Mouse (Mus musculus): ENCODE measurements around the gene Abhd17c.

Abhd17c gene

GRCm38 (mm10) chr7:84119216-84120105 lies 32.2 kb downstream of the Abhd17c start:
- DNase-seq (ENCODE audit: low spot score), result peak; percentile 26

DNA sequence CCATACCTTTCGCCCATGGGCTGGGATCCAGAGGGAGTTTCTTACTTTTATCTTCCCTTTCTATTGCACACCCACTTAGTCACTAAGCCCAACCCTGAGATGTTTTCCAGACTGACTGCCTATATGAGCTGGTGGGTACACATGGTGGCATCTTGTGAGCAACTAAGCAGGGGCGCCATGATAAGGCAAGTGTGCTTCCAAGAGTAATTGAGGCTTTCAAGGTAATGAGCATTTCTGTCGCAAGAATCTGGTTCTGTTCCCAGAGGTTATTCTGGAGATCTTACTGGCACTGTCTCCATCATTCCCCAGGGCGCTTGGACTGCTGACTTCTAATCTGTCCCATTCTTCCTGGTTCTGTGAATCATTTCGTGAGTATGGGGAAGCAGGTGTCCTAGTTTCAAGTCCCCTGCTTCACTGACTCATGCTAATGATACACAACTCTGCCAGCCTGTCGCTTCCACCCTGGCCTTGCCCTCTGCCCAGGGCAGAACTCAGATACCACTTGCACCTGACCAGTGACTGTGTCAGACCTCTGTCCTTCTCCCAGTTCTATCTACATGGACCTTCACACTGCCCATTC lies 34.1 kb downstream of the Abhd17c start:
- DNase-seq (ENCODE audit: low spot score), result no peak

DNA sequence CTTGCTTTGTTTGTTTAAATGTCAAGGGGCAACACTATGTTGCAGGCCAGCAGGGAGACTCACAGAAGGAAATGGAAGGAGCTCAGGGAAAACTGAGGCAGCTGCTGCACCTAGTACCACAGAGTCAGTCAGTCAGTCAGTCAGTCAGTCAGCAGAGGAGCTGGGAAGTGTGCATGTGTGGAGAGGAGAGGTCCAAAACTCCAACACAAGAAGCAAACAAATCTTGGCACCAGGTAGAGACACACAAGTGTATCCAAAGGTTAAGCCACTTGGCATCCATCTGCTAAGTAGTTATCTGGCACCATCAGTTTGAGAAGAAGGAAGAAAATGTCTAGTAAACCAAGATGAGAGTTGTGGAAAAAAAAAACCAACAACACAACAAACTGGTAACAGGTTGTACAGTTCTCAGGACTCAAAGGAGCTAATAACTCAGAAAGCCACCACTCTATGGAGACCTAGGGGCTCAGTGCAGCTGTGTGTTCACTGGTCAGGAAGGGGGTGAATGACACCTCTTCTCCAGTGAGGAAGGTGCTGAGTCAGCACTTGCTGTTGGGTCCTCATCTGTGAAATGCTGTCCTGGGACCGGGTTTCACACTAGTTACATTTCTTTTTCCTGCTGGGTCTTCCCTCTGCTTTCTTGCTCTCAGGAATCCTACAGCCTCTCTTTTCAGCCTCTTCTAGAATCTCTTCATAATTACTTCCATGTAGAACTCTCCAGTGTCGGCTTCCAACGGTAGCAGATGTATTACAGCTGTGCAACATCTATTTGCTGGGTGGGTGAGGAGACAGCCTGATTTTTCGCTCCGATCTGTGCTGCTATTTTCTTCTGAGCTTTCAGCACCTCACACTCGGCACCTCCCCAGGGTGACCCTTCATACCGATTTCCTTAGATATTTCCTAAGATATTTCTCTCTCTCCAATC lies 34.8 kb downstream of the Abhd17c start:
- no peak for DNase-seq (ENCODE audit: low spot score)

DNA sequence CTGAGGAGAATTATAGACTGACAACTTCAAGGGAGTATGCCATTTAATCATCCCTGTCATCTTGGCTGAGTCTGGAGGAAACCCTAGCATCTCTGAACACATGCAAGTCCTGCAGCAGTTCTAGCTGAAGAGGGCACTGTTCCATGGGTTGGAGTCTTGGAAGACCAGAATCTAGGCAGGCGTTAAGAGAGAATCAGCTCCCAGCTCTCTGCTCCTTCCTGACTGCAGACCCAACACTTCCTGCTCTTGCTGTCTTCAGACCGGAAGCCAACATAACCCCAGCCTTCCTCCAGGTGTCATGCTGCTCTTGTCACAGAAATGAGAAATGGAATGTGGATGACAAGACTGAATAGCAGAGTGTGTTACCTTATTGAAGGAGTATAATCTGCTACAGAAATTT lies 36.3 kb downstream of the Abhd17c start:
- no peak for DNase-seq (ENCODE audit: low spot score)

GRCm38 (mm10) chr7:84114775-84115174 lies 36.9 kb downstream of the Abhd17c start:
- no peak for DNase-seq (ENCODE audit: low spot score)

GRCm38 (mm10) chr7:84113035-84113390 lies 38.7 kb downstream of the Abhd17c start:
- DNase-seq (ENCODE audit: low spot score), result no peak

DNA sequence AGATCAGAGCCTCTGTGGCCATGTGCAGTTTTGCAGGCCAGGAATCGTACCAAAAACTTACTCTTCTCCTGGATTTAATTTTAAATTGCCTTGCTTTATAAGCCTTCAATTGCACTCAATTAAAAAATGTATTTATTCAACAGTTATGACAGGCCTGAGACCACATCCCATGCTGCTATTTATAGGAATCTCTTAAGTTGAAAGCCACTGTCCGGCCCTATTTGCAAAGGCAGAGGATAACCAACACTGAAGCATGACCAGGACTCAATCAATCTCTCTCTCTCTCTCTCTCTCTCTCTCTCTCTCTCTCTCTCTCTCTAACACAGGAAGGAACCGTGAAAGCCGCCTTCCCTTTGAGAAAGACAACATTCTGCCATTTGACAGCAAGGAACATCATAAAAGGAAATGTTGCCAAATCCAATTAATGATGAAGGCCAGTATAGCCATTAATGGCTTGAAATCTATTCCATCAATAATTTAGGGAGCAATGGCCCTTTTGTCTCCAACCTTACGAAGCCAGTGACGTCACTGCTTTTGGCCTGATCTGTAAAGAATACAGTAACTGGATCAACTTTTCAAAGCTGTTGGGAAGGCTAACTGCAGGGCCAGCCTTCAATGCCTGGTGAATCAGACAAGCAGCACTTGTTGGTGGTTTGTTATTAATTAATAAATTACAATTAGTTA lies 39.2 kb downstream of the Abhd17c start:
- DNase-seq (ENCODE audit: low spot score), result no peak

DNA sequence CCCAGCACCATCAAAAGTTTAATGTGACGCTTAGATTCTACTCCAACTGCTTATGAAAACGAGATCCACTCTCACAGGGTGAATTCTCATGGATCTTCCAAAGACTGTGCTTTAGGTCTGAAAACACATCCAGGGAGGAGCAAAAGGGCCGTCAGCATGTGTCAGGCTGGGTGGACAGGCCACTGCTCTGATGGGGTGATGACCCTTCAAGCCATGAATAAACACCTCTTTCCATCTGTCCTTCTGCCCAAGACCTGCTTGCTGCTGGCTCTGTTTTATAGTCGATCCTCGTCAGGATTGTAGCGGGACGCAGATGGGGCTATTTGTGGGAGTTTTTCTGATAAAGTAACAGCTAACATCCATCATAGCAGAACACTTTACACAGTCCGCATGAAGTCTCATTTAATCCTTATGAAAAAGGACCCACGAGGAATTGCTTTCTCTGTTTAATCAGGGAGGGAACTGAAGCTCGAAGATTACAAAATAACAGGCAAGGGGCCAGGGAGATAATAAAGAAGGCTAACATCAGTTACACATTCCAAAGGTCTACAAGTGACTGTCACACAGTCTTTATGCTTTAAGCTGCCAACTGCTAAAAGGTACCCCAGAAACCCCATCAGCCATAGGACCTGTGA lies 39.9 kb downstream of the Abhd17c start:
- no peak for DNase-seq (ENCODE audit: low spot score)

DNA sequence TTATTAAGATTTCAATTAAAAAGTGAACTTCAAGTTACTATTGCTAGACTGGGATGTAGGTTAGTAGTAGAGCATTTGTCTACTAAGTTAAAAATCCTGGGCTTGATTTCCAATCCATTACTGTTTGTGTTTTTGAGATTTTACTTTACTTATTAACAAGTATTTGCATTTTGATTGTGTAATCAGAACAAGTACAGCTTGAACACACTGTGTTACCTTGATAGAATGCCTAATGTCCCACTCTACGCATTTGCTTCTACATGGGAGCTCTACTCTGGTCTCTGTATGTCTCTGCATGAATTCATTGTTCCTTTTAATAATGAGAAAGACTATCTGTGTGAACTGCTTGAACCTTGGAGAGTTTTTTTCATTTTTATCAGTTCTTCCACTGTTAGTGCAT lies 44.8 kb downstream of the Abhd17c start:
- no peak for DNase-seq (ENCODE audit: low spot score)

- DNase-seq (ENCODE audit: low spot score), result no peak
Observed at GRCm38 (mm10) chr7:84102589-84102988, 49.1 kb downstream of the Abhd17c start.

DNA sequence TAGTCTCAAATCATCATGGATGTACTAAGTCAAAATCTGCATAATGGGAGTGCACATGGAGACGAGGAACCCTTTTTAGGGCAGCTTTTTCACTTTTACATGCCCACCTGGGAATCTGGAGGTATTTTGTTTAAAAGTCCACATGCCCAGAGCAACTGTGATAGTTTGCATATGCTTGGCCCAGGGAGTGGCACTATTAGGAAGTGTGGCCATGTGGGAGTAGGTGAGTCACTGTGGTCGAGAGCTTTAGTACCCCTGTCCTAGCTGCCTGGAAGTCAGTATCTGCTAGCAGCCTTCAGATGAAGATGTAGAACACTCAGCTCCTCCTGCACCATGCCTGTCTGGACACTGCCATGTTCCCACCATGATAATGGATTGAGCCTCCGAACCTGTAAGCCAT lies 51.0 kb downstream of the Abhd17c start:
- no peak for DNase-seq (ENCODE audit: low spot score)

DNA sequence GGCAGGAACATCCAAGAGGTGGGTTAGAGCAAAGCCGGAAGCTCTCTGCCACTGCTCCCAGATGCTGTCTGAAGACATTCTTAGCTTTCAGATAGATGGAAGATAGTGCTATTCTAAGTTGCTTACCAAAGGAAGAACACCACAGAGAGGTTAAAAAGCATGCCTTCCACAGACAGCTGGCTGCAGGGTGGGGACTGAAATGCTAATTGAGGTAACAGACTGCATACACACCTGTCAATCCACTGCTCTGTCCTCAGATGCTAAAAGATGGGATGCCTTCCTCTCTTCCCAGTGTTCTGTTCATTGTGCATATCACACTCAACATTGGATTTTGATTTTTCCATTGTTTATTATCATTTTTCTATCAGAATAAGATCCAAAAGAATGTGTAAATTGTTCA lies 53.6 kb downstream of the Abhd17c start:
- no peak for DNase-seq (ENCODE audit: low spot score)

GRCm38 (mm10) chr7:84096501-84096900 lies 55.2 kb downstream of the Abhd17c start:
- DNase-seq (ENCODE audit: low spot score), result no peak

DNA sequence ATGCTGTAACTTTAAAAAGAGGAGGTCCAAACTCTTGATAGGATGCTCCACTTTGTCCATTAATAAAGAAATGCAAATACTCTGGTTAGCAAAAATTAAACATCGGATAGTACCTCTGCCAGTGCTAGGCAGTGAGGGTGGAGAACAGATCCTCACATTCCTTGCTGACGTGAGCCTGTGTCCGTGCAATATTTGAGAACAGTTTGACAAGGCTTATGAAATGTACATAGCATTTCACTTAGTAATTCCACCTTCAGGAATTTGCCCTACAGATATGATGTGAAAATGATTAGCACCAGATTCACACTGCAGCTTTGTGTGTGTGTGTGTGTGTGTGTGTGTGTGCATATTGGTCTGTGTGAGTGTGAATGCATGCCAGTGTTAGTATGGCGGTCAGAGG lies 60.9 kb downstream of the Abhd17c start:
- no peak for DNase-seq (ENCODE audit: low spot score)

- peak; percentile 18 for DNase-seq (ENCODE audit: low spot score)
Observed at GRCm38 (mm10) chr7:84089777-84090176, 61.9 kb downstream of the Abhd17c start.

DNA sequence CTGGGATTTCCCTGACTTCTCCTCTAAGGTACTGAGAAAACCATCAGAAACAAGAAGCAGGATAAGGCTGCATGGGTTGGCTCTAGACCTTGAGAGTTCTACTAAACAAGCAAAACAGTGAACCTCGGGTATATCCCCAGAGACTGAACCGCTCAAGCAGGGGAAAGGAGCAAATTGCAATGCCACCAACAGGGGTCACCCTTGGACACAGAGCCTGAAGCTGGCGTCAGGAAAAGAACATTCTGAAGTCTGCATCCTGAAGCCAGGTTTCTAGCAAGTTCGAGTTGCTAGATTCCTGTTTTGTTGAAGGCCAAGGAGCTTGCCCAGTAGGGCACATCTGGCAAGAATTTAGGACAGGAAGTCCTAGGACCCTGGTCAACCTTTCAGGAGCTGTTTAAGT lies 62.7 kb downstream of the Abhd17c start:
- DNase-seq (ENCODE audit: low spot score), result peak; percentile 82

DNA sequence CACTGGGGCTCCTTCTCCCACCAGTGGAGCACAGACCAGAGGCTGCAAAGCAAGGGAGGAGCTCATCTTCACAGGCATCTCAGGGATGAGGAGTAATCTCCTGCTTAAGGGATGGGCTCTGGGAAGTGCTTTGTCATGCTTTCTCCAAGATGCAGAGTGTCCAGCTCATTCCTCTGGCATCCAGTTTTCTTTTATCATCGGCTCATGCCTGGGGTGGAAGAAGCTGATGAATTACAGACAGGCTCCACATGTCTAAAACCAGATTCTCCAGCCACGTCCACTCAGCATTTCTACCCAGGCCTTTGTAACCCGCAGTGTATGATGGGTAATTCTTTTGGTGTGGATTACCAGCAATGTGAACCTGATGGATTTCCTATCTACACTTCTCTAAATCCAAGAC lies 63.5 kb downstream of the Abhd17c start:
- DNase-seq (ENCODE audit: low spot score), result no peak

DNA sequence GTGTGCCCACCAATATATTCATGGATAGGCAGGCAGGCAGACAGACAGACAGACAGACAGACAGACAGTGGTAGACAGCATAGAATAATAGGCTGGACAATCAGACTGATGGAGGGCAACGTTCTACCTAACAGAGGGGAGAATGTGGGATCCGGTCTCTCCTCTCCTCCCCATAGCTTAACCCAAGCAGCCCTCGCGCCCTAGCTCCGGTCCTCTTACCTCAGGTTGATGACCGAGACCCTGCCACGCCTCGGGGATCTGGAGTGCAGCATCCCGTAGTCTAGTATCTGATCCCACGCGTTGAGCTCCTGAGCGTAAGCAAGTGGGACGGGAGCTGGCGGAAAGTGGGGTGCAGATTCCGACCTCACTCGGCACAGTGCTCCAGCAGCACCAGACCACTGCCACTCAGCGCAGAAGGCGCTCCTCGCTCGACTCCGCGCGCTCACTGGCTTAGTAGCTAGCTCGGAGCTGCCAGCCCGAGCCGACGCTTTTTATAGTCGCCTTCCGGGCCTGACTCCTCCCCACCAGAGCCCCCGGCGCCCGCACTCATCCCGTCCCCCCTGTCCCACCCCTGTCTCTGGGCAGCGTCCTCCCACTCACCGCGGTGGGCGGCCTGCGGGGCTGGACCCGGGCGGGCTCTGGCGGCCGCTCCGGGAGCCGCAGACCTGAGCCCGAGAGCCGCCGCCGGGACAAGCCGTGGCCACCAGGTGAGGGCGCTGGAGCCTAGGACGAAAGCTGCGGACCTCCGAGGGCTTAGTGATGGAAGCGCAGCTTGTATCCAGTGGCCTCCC lies 65.5 kb downstream of the Abhd17c start, which contains the start of gene Cemip:
Gene Cemip, minus strand, starts transcription at position 464 of the 791 bp plus-strand sequence.
- DNase-seq (ENCODE audit: low spot score), result peak; percentile 88

DNA sequence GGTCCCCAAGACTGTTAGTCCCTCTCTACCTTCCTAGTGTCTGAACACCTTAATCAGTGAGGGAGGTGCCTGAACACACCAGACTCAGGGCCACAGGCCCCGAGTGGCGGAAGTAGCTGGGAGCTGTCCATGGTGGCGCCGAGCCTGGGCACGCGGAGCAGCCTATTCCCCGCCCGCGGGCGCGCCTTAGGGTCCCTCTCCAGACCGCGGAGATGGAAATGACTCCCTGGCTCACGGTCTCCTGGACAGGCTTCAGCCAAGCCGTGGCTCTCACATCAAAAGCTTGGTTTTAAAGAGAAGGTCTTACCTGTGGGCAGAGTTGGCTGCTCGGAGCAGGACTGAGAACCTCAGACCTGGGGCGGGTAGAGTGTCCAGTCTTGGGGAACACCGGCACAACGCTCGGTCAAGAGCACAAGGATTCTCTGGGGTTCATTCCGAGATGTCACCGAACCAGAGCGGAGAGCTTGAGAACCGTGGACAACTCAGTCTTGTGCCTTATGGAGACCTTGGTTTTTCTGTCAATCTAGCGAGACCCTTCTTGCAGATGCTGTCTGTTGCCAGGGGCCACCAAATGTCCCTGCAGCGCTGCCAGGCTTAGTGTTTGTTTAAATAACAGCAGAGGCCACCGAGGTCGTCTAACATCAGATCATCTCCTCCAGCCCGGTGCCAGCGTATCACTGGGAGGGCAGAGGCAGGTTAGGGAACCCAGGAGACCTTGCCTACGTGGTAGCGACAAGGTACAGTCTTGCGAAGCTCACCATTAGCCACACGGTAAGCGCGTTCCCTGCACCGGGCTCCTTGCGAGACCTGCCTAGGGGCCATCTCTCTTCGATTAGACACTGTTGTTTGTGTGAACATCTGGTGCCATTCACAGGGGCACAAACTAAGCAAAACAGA lies 66.4 kb downstream of the Abhd17c start:
- DNase-seq (ENCODE audit: low spot score), result peak; percentile 79

Data from embryo, embryonic 10.5 days (tissue).